Mouse (Mus musculus) left cerebral cortex, adult 8-10 months (tissue): ENCODE results near the gene Chn1. TPM values are rescaled to one million over a fixed set of nuclear protein-coding genes. Genes with fewer than 3 reads are reported as not detected.

Experiments used
- DNase-seq, 2 experiments: peaks; one replicate each; pipeline ENCODE4 v3.0.0; 2022; ENCODE audit warnings: low spot score in 2 of 2
- total RNA-seq, 4 experiments: library from RNA; stranded (reverse); gene quantifications; 2 replicates each; pipeline ENCODE4 v1.2.4; 2022

The Chn1 gene
- total RNA-seq, 4 experiments from 2014 or later: 1,322 to 1,483 (median 1,424) TPM

DNA sequence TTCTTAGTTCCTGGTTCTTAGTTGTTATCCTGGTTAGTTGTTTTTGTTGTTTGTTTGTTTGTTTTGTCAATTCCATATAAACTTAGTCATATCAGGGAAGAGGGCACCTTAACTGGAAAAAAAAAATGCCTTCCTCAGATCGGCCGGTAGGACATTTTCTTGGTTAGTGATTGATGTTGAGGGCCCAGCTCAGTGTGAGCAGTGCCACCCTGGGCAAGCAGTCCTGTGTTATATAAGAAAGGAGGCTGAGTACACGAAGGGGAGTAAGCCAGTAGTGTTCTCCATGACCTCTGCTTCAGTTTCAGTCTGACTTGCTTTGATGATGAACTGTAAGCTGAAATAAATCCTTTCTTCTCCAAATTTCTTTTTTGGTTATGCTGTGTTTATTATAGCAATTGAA lies 138.8 kb downstream of the Chn1 start:
- DNase-seq: no peak

DNA sequence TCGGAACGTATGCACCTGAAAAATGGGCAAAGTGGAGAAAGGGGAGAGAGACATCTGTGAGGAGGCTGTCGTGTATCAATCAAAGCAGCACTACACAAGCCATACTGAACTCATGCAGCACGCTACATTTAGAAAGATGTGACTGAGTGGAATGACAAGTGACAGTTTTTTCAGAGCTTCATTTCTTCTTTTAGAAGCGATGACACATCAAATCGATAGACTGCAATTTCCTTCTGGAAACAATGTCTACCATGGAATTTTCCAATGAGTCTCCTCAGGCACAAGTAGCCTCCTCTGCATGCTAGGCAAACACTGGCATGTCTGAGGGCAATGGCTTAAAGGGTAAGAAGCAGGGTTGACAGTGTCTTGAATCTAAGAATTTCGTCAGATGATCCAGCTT lies 143.3 kb downstream of the Chn1 start:
- DNase-seq: no peak

DNA sequence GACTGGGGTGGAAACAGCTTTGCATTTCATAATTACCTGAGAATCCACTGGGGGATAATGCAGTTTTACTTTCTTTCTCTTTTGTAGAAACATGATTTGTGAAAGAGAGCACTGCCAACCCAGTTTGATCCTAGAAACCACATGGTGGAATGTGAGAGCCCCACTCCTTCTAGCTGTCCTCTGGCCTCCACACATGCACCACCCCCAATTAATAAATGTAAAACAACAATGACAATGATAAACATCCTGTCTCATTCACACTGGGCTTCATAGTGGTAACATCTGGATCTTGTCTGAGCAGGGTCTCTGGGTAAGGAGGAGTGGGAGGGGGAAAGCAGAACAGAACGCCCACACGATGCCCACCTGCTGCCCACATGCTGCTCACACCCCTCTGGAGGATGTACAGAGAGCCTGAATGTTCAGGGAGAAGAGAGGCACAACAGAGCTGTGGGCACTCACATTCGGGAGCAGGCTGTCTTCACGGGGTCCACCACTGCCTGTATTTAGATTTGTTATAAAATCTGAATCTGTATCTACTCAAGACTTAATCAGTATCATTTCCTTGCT lies 156.6 kb downstream of the Chn1 start:
- DNase-seq: no peak

DNA sequence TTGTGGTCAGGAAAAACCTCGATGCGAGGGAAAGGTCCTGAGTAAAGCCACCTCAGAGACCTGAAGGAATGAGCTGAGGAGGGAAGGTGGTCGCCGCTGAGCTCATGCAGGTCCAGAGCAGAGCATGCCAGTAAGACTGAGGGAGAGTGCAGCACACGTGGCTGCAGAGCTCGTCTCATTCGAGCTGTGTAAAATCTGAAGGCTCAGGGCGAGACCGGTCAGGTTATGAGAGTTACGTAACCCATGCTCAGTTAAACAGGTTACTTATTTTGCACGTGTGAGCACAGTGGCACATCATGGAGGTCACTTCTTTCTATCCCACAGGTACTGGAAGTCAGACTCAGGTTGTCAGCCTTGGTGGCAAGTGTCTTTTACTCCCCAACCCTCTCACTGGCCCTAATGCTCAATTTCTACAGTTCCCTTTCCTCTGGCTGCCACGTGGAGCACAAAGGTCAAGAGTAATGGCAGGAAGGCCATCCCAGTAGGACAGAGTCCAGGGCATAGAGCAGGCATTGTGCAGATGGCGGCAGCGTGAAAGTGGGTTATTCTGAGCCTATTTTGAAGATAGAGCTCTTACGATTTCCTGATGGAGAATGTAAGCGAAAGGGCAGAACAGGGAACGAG lies 158.6 kb downstream of the Chn1 start:
- DNase-seq: peak in 1 of 2 experiments; percentile 5

DNA sequence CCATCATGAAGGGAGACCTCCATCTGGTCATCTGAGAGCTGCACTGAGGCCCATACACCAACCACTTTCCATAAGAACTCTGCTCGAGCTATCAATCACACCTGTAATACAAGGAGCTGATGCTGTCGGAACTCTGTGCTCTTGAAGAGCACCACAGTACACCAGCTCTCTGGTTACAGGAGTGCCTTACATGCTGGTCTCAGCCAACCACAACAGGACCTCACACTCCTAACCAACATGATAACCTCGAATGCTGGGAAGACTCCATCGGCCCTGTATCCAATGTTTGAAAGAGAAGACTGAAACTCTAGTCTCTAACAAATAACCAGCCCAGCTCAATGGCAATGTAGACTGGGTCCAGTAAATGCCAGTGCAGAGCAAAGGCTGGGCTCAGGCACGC lies 159.7 kb downstream of the Chn1 start:
- peak in 1 of 2 experiments; percentile 4 for DNase-seq

DNA sequence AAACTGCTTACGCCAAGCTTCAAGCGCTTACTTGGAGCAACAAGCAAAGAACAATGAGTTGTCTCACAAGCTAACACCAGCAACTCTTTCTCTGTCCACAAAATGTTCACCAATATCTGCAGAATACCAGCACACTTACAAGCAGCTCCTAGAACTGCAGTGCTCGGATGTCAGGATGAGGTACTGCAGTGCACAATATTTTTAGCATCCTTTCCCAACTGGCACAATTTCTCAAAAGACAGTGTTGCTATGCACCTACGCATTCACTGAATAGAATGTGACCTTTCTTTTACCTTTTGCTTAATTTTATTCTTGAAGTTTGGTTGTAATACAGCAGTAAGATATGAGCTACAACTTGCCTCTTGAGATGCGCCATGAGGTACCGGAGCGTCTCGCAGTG lies 160.8 kb downstream of the Chn1 start:
- no peak for DNase-seq

DNA sequence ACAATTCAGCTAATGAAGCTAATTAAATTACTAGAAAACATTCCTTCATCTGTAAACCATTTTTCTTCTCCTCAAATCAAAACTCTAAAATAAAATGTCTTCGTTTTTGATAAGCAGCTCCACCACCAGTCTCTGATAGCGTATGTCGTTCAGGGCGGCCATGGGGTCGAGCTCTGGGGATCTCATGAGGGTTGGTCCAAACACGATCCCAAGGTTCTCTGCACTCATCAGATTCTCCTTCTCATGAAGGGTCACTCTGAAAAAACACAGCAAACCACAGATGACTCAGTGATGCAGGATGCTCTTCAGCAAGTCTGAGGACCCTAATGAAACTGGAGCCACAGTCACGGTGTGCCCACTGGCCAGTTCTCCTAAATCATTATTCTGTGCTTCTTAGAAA lies 162.2 kb downstream of the Chn1 start:
- DNase-seq: no peak

DNA sequence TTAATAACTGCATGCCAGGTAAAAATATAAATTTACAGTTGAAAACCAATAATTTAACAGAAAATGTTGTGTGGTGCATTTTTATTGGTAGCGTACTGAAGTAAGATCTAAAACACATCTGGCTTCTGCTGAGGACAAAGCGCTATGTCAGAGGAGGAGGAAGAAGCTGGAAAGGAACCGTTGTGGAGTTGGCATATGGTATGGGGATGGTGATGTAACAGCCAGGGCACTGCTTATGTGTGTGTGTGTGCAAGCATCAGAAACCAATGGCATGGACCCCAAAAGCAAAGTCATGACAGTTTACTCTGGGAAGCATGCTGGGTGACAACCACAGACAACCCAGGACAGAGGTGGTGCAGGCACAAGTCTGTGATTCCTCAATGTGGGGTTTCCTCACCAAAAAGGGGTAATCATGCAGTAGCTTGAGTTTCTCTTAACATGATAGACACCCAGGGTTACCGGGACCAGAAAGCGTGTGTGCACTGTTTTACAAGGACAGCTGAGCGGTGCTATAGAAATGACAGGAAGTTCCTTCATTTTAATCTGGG lies 162.7 kb downstream of the Chn1 start:
- DNase-seq: no peak

DNA sequence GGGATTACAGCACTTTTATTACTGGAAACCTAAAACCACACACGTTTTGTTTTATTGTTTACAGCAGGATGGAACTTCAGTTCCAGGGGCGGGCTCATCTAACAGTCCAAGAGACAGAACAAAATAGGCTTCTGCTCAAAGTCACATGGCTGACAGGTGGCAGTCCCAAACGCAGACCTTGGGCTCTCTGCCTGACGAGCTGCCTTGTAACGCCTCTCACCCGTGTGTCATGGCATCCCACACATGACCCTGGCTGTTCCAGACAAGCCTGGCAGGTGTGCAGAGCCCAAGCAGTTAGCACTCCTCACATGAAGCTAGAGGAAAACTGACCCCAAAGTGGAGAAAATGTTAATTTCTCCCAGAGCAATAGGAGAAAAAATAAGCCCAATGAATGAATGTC lies 163.3 kb downstream of the Chn1 start:
- DNase-seq: no peak

DNA sequence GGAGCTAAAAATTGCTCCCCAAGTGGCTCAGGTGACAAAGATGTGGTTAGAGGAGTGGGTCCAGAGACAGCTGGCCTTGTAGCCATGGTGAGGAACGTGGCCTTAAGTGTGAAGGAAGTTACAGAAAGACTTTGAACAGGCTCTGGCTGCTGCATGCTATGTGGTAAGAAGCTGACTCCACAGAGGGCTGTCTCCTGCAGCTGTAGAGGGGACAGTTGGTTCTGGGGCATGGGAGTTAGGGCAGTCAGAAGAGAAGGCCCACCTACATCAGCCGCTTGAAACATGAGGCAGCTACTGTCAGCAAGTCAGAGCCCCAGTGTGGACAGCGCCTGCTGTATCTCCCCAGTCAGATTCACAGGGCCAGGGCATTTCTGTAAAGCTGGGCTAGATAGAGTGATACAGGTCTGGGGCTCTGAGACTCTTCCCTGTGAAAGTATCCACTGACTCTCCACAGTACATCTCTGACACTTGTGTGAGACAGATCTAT lies 165.4 kb downstream of the Chn1 start:
- DNase-seq: no peak

DNA sequence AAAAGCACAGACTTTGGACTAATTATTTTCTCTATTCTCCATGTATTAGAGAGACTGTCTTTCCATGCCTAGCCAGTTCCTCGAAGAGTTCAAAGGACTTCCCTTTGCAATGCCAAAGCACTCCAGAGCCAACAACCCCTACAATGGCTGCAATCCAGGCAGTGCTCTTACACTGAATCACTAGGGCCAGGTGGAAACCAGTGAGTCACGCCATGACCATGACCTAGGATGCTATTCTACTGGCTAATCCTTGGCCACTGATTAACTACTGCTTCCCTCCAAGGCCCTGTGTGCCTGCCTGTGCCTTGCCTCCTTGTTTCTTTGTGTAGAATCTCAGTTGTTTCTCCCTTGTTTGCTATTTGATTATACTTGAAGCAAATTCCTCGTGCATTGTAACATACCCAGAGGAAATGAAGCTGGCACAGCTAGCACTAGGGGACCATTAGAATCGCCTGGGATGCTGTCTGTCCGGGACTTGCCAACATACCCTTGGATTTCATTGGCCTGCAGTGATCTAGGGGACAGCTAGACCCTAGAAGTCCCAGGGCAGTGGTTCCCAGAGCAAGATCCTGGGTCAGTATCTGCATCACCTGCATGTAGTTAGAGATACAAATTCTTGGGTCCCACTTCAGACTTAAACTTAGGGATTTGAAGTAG lies 166.0 kb downstream of the Chn1 start:
- DNase-seq: no peak

DNA sequence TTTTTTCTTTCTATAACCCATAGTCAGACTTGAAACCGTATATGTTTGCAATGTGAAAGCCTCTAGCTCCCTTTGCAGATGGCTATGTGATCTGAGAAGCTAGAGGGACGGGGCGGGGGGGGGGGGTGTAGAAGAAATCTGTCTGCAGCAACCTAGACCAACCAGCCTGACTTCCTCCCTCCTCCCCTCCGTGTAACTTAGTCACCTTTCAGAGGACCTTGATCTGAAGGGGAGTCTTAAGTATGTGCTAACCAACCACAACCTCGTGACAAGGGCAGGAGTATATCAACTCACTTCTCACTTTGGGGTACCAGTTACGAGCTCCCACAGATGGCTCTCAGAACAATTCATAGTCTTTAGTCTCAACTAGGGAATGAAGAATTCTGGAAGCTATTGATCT lies 166.8 kb downstream of the Chn1 start:
- DNase-seq: no peak

DNA sequence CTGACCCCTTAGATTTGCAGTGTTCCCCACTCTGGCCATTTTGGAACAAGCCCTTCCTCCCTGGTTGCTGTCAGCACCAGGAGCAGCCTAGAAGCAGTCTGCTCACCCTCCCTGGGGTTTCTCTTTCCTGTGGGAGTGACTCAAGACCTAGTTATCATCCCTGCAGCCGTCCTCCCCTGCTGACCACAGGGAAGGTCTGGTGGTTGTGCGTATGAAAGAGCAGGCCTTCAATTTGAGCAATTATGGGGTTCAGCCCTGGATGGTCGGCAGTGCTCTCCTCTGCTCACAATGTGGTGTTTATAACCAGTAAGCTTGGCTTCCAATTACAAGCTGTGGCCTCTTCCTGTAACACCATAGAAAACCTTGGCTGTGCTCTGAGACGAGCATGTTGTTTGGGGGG lies 167.5 kb downstream of the Chn1 start:
- no peak for DNase-seq

DNA sequence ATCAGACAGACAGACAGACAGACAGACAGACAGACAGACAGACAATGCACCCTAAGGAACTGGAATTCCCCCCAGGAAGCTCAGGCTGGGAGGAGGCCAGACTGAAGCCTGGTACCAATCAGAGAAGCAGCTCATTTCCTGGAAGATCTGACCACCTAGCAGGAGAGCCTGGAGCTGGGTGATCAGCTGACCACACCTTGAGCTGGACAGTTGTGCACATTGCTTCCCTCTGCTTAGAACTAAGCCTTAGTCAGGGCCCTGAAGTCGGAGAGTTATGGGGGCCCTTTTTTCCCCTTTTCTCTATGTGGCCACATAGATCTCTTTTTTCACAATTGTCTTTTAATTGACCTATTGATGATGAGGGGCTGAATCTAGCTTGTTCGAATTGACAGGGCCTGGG lies 168.0 kb downstream of the Chn1 start:
- no peak for DNase-seq

DNA sequence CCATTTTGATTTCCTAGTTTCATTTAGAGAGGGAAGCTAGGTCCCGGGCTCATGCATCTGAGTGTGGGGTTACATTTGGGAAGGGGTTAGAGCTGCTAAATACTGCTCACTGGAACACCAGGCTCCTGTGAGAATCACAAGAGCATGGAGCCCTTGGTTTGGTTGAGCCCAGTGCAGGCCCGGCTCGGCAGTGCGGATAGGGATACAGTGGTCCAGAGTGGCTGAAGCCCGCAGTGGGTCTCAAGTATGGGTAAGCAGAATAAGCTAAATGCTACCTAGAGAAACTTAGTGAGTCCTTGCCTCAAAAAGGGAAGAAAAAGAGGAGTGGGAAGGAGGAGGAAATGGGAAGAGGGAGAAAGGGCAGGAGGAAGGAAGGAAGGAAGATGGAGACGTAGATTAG lies 168.5 kb downstream of the Chn1 start:
- DNase-seq: no peak

DNA sequence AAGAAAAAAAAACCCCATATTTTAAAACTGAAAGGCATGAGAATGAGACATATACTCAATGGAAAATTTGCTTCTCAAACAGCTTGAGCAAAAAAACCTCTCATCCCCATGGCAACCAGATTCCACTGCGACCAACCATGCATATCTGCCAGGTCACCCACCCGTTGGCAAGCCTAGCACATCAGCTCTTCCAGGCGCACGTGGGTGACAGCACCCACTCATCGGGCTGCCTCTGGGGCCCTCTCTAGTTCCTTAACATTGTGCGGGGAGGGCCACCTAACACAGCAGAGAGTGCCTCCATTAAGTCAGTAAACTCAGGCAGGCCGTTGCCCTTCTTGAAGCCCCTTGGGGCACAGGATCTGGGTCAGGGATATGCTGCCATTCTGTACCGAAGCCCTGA lies 170.1 kb downstream of the Chn1 start:
- DNase-seq: peak in 1 of 2 experiments; percentile 97

DNA sequence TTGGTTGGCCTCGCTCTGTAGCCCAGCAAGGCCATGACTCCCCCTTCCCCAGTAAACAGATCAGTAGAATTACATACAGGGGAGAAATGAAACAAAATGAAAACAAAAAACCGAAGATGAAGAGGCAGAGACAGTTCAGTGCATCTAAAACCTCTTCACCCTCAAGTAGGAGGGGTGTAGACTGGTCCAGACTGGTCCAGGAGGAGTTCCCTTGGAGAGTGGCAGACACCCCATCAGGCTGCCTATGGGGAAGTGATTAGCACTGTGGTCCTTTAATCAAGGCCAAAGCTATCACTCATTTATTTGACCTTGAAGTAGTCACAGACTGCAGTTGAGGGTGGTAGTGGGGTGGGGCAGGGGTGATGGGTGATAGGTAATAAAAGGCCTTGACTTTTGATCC lies 170.6 kb downstream of the Chn1 start:
- DNase-seq: no peak

DNA sequence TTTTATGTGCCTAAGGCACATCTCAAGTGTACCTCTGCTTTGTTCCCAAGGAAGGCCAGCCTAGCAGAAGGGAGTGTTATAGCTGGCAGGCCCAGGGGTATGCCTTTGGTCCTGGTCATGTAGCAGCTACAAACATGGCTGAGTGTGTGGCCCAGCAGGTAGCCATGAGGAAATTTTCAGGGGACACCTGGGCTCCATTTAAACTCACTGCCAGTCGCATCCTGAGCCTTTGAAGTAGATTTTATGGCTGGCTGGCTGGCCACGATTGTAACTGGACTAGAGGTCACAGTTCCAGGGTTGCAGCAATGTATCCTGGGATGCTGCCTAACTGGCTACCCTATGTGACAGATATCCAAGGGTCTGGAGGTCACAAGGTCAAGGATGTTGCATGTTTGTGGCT lies 174.5 kb downstream of the Chn1 start:
- no peak for DNase-seq

DNA sequence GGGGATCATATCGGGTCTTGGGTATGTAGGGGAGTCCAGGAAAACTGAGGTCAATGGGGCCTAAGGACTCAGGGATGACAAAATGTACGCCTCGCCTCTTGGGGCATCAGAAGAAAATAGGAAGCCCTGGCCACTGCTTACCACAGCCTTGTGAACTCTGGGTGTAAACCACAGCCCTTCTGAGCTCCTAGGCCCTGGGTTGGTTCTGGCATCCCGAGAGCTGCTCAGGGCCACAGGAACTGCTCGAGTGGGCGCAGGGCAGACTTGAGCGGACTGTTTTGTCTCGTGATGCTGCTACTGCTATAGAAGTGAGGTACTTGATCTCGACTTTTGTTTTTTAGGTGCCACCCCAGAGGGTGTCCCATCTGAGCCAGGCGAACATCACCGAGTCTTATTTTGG lies 177.4 kb downstream of the Chn1 start:
- DNase-seq: no peak

DNA sequence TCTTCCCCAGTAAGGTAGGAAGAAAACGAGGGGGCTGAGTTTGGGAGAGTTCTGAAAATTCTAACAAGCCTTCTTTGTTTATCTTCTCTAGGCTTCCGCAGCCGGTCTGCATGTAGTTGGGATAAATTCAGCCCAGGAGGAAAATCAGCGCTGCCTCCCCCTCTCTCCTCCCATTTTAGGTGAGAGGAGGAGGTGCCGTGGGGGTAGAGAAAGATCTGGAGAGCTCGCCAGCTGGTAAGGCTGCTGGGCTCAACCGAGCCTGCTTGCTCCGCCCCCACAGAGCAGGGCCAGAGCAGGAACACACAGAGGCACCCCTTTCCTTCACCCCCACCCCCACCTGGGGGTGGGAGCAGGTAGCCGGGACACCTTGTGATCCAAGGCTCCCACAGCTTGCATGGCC lies 178.4 kb downstream of the Chn1 start:
- DNase-seq: peak in 1 of 2 experiments; percentile 97

DNA sequence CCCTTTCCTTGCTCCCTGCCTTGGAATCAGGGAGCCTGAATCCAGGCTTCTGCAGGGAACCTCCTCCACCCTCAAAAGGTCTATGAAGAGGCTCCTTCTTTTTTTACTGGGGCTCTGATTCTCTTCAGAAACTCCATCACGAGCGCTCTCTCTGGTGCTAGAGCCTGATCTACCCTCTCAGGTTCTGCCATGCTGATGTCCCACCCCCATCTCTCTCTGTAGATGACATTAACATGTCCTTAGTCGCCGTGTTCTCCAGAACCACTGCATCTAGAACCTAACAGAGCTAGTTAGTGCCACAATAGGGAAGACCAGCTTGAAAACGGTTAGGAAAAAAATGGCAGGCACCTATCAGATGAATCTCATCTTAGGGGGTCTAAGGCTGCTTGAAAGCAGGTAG lies 178.8 kb downstream of the Chn1 start:
- DNase-seq: no peak

DNA sequence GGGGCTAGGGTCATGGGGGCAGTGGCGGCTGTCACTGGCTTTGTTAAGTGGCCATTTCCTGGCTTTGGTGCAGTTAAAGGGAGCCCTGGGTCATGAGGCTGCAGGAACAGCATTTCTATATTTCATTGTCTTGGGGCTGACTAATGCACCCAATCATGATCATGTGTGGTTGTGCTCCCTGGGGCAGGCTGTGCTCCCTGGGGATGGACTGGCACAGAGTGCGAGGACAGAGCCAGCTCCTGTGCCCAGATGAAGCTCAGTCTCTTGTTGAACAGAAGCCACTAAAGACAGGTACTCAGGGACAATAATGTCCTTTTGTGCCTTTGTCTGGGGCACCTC lies 182.1 kb downstream of the Chn1 start:
- DNase-seq: no peak
